Mouse (Mus musculus) small intestine, adult 2 months (tissue): ENCODE data around the gene Abhd2. TPM values are rescaled to one million over a fixed set of nuclear protein-coding genes. Genes with fewer than 3 reads are reported as not detected.

Source experiments
- H3K27ac ChIP-seq: fragments of 200-500 bp; 2 replicates; pipeline ENCODE4 v1.5.1; 2012; ENCODE audit warnings: low read depth, low read length, control low read depth, inconsistent platforms; ENCODE audit not compliant: insufficient read depth
- H3K27me3 ChIP-seq: fragments of 200-500 bp; 2 replicates; pipeline ENCODE4 v1.6.1; 2012; ENCODE audit warnings: mild to moderate bottlenecking, moderate library complexity, low read length, inconsistent platforms; ENCODE audit not compliant: control insufficient read depth, insufficient read depth
- H3K36me3 ChIP-seq: fragments of 200-500 bp; 2 replicates; pipeline ENCODE4 v1.6.1; 2012; ENCODE audit warnings: mild to moderate bottlenecking, low read length, control low read depth, inconsistent platforms; ENCODE audit not compliant: control insufficient read depth, insufficient read depth
- H3K4me1 ChIP-seq: fragments of 200-500 bp; 2 replicates; pipeline ENCODE4 v1.6.1; 2012; ENCODE audit warnings: low read length, inconsistent platforms, mixed read lengths; ENCODE audit not compliant: control insufficient read depth, insufficient read depth, insufficient read length
- H3K4me3 ChIP-seq: fragments of 200-500 bp; 2 replicates; pipeline ENCODE4 v1.5.1; 2012; ENCODE audit warnings: low read depth, mild to moderate bottlenecking, control low read depth, inconsistent platforms, low read length, moderate library complexity
- CTCF ChIP-seq: fragments of 200-500 bp; IDR thresholded peaks from 2 replicates; pipeline ENCODE4 v1.5.1; 2012; ENCODE audit warnings: low read depth, mild to moderate bottlenecking, control low read depth, inconsistent platforms, low read length, moderate library complexity, mixed read lengths; ENCODE audit not compliant: insufficient replicate concordance, insufficient read length; ENCODE audit errors: extremely low read depth
- POLR2A ChIP-seq: fragments of 200-500 bp; IDR thresholded peaks from 2 replicates; pipeline ENCODE4 v1.6.1; 2012; ENCODE audit warnings: low read depth, mild to moderate bottlenecking, control low read depth, inconsistent platforms, low read length, moderate library complexity
- WGBS: fragments of 180-500 bp; shearing (Covaris S2); methylation state at CpG from one replicate; pipeline ENCODE4 v1.1.7; 2018; 5-methylcytosine and 5-hydroxymethylcytosine counted together
- polyA plus RNA-seq: library from polyadenylated mRNA; depleted of rRNA; stranded (reverse); fragments of >200 nt; gene quantifications from 2 replicates; pipeline ENCODE4 v1.2.3, GENCODE M21; 2012

Abhd2 gene
- polyA plus RNA-seq, 1 experiment = 103 TPM

GRCm38 (mm10) chr7:79254248-79254888 is 18.6 kb upstream of the Abhd2 start:
- Histone ChIP-seq H3K4me3 (no peak overlapping the region), H3K27ac (peak overlapping the region; percentile 80), H3K4me1 (peaks cover 30% of the 10 kb centered on the region; the same call in 1 of the 2 replicates), H3K36me3 (no peaks in the 10 kb centered on the region), H3K27me3 (no peaks in the 10 kb centered on the region)
- TF ChIP-seq CTCF (no peak), POLR2A (no peak)
- WGBS = 69% methylated on average over 3 of the region's 3 CpGs

GRCm38 (mm10) chr7:79255350-79255749 is 17.6 kb upstream of the Abhd2 start:
- Histone ChIP-seq H3K27ac (0 out of 2 replicates have a peak overlapping the region, but pooled peaks have one; percentile 46), H3K36me3 (no peaks in the 10 kb centered on the region), H3K27me3 (no peaks in the 10 kb centered on the region), H3K4me1 (peaks cover 30% of the 10 kb centered on the region; the same call in 1 of the 2 replicates), H3K4me3 (no peak overlapping the region)
- WGBS = 83% methylated on average over 7 of the region's 7 CpGs
- TF ChIP-seq POLR2A (no peak), CTCF (no peak)

GRCm38 (mm10) chr7:79255752-79256151 is 17.2 kb upstream of the Abhd2 start:
- Histone ChIP-seq H3K36me3 (no peaks in the 10 kb centered on the region), H3K4me3 (no peak overlapping the region), H3K27ac (peak overlapping the region; percentile 46; the same call in 1 of the 2 replicates), H3K4me1 (peaks cover 30% of the 10 kb centered on the region; the same call in 1 of the 2 replicates), H3K27me3 (no peaks in the 10 kb centered on the region)
- TF ChIP-seq CTCF (peak; percentile 37; the same call in 1 of the 2 replicates), POLR2A (no peak)
- WGBS = 84% methylated on average over 10 of the region's 10 CpGs

GRCm38 (mm10) chr7:79256716-79257115 is 16.3 kb upstream of the Abhd2 start:
- Histone ChIP-seq H3K4me3 (no peak overlapping the region), H3K27me3 (no peaks in the 10 kb centered on the region), H3K4me1 (peaks cover 30% of the 10 kb centered on the region; the same call in 1 of the 2 replicates), H3K27ac (peak overlapping the region; percentile 97), H3K36me3 (no peaks in the 10 kb centered on the region)
- 44% methylated on average over 4 of the region's 4 CpGs for WGBS
- TF ChIP-seq CTCF (no peak), POLR2A (no peak)

GRCm38 (mm10) chr7:79258981-79259542 is 13.9 kb upstream of the Abhd2 start:
- H3K27ac ChIP-seq = peak overlapping the region; percentile 70; the same call in 1 of the 2 replicates
- WGBS = 57% methylated on average over 10 of the region's 10 CpGs
- H3K36me3 ChIP-seq = no peaks in the 10 kb centered on the region
- TF ChIP-seq POLR2A (no peak), CTCF (no peak)
- no peak overlapping the region for H3K4me3 ChIP-seq
- peaks cover 33% of the 10 kb centered on the region; the same call in 1 of the 2 replicates for H3K4me1 ChIP-seq
- H3K27me3 ChIP-seq = no peaks in the 10 kb centered on the region

GRCm38 (mm10) chr7:79262478-79262877 is 10.5 kb upstream of the Abhd2 start:
- WGBS = 70% methylated on average over 8 of the region's 8 CpGs
- TF ChIP-seq CTCF (no peak), POLR2A (no peak)
- Histone ChIP-seq H3K36me3 (no peaks in the 10 kb centered on the region), H3K27ac (no peak overlapping the region), H3K27me3 (no peaks in the 10 kb centered on the region), H3K4me1 (peaks cover 15% of the 10 kb centered on the region; the same call in 1 of the 2 replicates), H3K4me3 (no peak overlapping the region)

- Histone ChIP-seq H3K36me3 (no peaks in the 10 kb centered on the region), H3K4me3 (no peak overlapping the region), H3K27me3 (no peaks in the 10 kb centered on the region), H3K27ac (no peak overlapping the region), H3K4me1 (peaks cover 10% of the 10 kb centered on the region; the same call in 1 of the 2 replicates)
- WGBS = 94% methylated on average over 3 of the region's 3 CpGs
- TF ChIP-seq POLR2A (no peak), CTCF (no peak)
These were observed 9.2 kb upstream of the Abhd2 start for GRCm38 (mm10) chr7:79263776-79264175.
